Mouse (Mus musculus): ENCODE results near the gene Hist1h2bh. TPM values are rescaled to one million over a fixed set of nuclear protein-coding genes. Genes with fewer than 3 reads are reported as not detected.
"Not testable (repeated sequence)": the region's sequence is repeated elsewhere in the genome, so short reads cannot be mapped to it uniquely, and the experiment has no call there.

The Hist1h2bh gene
- polyA plus RNA-seq (2016; fragmentation: Nextera tagmentation; extraction: Ambion mirVana) = 0.22 and 0.73 TPM in 2 replicates

GRCm38 (mm10) chr13:23542999-23543607, at the start of gene Hist1h2bh:
Hist1h2bh (minus strand) TSS chr13:23543392.
- peak; percentile 92 for DNase-seq (ENCODE audit: low spot score)
- WGBS = under 1% methylated on average over 38 of the region's 42 CpGs
- Histone ChIP-seq H3K27ac (peak within 1 kb of the TSS; percentile 93), H3K4me3 (peak within 1 kb of the TSS; percentile 59)
- H3K27me3 ChIP-seq (ENCODE audit: insufficient read depth, poor library complexity, severe bottlenecking); H3K36me3 ChIP-seq; H3K9me3 ChIP-seq; H3K4me1 ChIP-seq: not testable (repeated sequence)

DNA sequence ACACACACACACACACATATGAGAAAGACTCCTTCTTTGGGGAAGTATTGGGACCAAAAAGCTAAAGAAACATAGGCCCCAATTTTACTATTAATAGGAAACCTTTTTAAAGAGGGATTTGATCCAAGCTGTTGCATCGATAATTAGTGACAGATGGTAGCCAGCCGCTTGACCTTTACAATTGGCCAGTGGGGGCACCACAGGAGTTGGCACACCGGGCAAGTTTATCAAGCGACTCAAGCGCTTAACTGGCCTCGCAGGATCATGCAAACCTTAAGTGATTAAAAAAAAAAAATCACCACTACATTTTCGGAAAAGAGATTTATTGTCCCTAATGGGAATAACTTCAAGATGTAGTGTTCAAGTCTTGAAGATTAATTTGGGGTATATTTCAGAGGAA, 49.4 kb upstream of the Hist1h2bh start:
- 85% methylated on average over 7 of the region's 7 CpGs for WGBS
- DNase-seq (ENCODE audit: low spot score) = no peak
- Histone ChIP-seq H3K27ac (0 out of 2 replicates have a peak overlapping the region, but pooled peaks have one; percentile 12), H3K27me3 (ENCODE audit: insufficient read depth, poor library complexity, severe bottlenecking) (no peaks in the 10 kb centered on the region), H3K4me3 (no peak overlapping the region), H3K4me1 (peaks cover 8% of the 10 kb centered on the region; the same call in 1 of the 2 replicates), H3K9me3 (no peaks in the 10 kb centered on the region), H3K36me3 (no peaks in the 10 kb centered on the region)

DNA sequence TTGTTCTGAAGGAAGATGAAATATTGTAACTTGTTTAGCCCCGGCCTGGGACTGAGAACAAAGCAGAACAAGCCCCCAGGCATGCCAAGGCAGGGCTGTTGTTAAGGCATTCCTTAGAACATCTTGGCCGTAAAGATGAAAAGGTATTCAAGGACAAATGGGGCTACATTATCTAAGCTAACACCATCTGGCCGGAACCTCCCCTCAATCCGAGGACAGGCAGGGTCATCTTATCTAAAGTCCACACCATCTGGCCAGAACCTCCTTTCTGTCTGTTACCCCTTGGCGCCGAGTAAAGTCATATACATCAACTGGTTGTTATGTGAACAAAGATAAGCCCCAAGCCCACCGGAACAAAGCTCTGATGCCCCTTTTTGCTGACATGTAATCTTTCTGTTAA, 48.7 kb upstream of the Hist1h2bh start:
- not testable (repeated sequence) for H3K27ac ChIP-seq; H3K9me3 ChIP-seq; H3K27me3 ChIP-seq (ENCODE audit: insufficient read depth, poor library complexity, severe bottlenecking); DNase-seq (ENCODE audit: low spot score); H3K36me3 ChIP-seq; H3K4me3 ChIP-seq
- H3K4me1 ChIP-seq = peaks cover 11% of the 10 kb centered on the region
- WGBS = 73% methylated on average over 7 of the region's 7 CpGs

GRCm38 (mm10) chr13:23591206-23591605, 48.0 kb upstream of the Hist1h2bh start:
- Histone ChIP-seq H3K27me3 (ENCODE audit: insufficient read depth, poor library complexity, severe bottlenecking) (no peaks in the 10 kb centered on the region), H3K4me1 (peaks cover 15% of the 10 kb centered on the region), H3K4me3 (no peak overlapping the region), H3K27ac (no peak overlapping the region), H3K9me3 (no peaks in the 10 kb centered on the region), H3K36me3 (no peaks in the 10 kb centered on the region)
- no peak for DNase-seq (ENCODE audit: low spot score)
- 89% methylated on average over 7 of the region's 7 CpGs for WGBS

DNA sequence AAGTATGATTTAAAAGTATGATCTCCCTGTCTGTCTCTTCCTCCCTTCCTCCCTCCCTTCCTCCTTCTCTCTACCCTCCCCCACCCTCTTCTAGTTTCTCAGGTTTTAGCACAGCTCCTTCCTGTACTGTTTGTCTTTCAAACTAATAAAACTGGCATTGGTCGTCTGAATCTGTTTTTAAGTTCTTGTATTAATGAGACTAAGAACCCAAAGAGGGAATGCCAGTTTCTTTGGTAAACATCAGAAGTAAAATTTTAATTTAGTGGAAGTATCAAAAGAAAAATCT, 43.7 kb upstream of the Hist1h2bh start:
- Histone ChIP-seq H3K4me3 (peak overlapping the region; percentile 59), H3K27me3 (ENCODE audit: insufficient read depth, poor library complexity, severe bottlenecking) (no peaks in the 10 kb centered on the region), H3K27ac (peak overlapping the region; percentile 93), H3K9me3 (no peaks in the 10 kb centered on the region), H3K36me3 (no peaks in the 10 kb centered on the region), H3K4me1 (peaks cover 15% of the 10 kb centered on the region)
- DNase-seq (ENCODE audit: low spot score) = no peak
- 13% methylated on average over 1 of the region's 1 CpGs for WGBS

- peaks cover 17% of the 10 kb centered on the region for H3K4me1 ChIP-seq
- peak overlapping the region; percentile 93 for H3K27ac ChIP-seq
- H3K27me3 ChIP-seq (ENCODE audit: insufficient read depth, poor library complexity, severe bottlenecking) = no peaks in the 10 kb centered on the region
- H3K9me3 ChIP-seq = no peaks in the 10 kb centered on the region
- peak overlapping the region; percentile 59 for H3K4me3 ChIP-seq
- no peaks in the 10 kb centered on the region for H3K36me3 ChIP-seq
- DNase-seq (ENCODE audit: low spot score) = no peak
- WGBS = 4% methylated on average over 22 of the region's 22 CpGs
Observed at GRCm38 (mm10) chr13:23586099-23586939, 43.1 kb upstream of the Hist1h2bh start.

DNA sequence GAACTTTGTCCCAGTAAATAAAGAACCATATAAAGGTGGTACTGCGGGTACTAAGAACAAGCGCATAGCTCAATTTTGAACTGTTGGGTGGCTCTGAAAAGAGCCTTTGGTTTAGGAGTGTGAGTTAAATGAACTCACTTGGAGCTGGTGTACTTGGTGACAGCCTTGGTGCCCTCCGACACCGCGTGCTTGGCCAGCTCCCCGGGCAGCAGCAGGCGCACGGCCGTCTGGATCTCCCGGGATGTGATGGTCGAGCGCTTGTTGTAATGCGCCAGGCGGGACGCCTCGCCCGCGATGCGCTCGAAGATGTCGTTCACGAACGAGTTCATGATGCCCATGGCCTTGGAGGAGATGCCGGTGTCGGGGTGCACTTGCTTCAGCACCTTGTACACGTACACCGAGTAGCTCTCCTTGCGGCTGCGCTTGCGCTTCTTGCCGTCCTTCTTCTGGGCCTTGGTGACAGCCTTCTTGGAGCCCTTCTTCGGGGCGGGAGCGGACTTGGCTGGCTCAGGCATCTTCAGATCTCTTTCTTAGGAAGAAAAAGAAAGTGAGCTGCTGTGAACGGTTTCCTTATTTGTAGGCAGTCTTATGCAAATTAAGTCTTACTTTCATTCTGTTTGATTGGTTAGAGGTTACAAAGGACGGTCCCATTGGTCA, 42.4 kb upstream of the Hist1h2bh start:
- not testable (repeated sequence) for H3K27me3 ChIP-seq (ENCODE audit: insufficient read depth, poor library complexity, severe bottlenecking); H3K36me3 ChIP-seq; H3K9me3 ChIP-seq
- under 1% methylated on average over 28 of the region's 36 CpGs for WGBS
- peak; percentile 91 for DNase-seq (ENCODE audit: low spot score)
- Histone ChIP-seq H3K4me3 (peak overlapping the region; percentile 59), H3K27ac (peak overlapping the region; percentile 93), H3K4me1 (peaks cover 17% of the 10 kb centered on the region)

DNA sequence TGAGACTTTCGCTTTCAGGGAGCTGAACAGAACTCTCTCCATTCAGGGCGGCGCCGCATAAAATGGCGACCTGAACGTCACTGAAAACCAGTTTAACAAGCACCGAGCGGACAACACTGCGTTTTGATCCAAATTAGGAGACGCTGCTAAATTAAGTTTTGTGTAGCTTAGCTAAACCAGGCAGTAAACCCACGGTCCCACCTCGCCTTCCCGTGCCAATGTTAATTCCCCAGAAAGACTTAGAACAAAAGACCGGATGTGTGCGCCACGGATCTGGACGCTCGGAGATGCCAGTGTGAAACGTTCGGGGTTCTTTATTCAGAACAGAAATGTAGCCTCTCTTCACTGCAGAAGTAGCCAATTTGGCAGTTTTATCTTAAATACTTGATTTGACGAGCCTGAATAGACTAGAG, 41.8 kb upstream of the Hist1h2bh start:
- DNase-seq (ENCODE audit: low spot score) = peak; percentile 81
- peaks cover 17% of the 10 kb centered on the region for H3K4me1 ChIP-seq
- H3K9me3 ChIP-seq = no peaks in the 10 kb centered on the region
- H3K4me3 ChIP-seq = peak overlapping the region; percentile 59
- peak overlapping the region; percentile 91 for H3K27ac ChIP-seq
- no peaks in the 10 kb centered on the region for H3K27me3 ChIP-seq (ENCODE audit: insufficient read depth, poor library complexity, severe bottlenecking)
- WGBS = under 1% methylated on average over 21 of the region's 21 CpGs
- H3K36me3 ChIP-seq = no peaks in the 10 kb centered on the region

- no peaks in the 10 kb centered on the region for H3K9me3 ChIP-seq
- DNase-seq (ENCODE audit: low spot score) = no peak
- H3K27me3 ChIP-seq (ENCODE audit: insufficient read depth, poor library complexity, severe bottlenecking) = no peaks in the 10 kb centered on the region
- peak overlapping the region; percentile 59 for H3K4me3 ChIP-seq
- H3K27ac ChIP-seq = peak overlapping the region; percentile 91
- H3K4me1 ChIP-seq = peaks cover 17% of the 10 kb centered on the region
- H3K36me3 ChIP-seq = no peaks in the 10 kb centered on the region
Observed at GRCm38 (mm10) chr13:23584331-23584730, 41.1 kb upstream of the Hist1h2bh start.

DNA sequence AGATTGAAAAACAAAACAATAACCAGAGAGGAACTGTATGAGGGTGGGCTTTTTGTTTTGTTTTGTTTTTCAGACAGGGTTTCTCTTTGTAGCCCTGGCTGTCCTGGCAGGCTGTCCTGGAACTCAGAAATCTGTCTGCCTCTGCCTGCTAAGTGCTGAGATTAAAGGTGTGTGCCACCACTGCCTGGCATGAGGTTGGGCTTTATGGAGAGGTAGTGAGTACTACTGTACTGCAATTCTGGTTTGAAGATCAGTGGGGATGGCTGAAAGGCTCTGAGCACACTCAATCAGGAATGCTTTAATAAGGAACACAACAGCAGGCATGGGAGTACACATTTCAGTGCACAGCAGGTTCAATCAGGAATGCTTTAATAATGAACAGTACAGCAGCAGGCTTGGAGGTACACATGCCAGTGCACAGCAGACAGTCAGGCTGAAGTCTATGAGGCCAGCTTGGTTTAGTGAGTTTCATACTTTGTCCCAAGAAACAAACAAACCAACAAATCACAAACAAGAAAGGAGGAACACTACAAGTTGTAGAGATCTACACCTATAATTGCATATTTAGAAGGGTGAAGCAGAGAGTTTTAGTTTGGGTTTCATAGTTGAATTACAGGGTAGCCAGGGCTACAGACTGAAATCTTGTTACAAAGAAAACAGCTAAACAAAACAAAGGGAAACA, 40.3 kb upstream of the Hist1h2bh start:
- no peak for DNase-seq (ENCODE audit: low spot score)
- H3K4me3 ChIP-seq = no peak overlapping the region
- no peaks in the 10 kb centered on the region for H3K9me3 ChIP-seq
- no peaks in the 10 kb centered on the region for H3K27me3 ChIP-seq (ENCODE audit: insufficient read depth, poor library complexity, severe bottlenecking)
- H3K36me3 ChIP-seq = no peaks in the 10 kb centered on the region
- H3K27ac ChIP-seq = peak overlapping the region; percentile 81
- peaks cover 17% of the 10 kb centered on the region for H3K4me1 ChIP-seq

GRCm38 (mm10) chr13:23582219-23583056, 39.2 kb upstream of the Hist1h2bh start:
- DNase-seq (ENCODE audit: low spot score) = no peak

More at GRCm38 (mm10) chr13:23582219-23583056, 39.2 kb upstream of the Hist1h2bh start:
- H3K4me1 ChIP-seq = peaks cover 17% of the 10 kb centered on the region
- H3K4me3 ChIP-seq = peak overlapping the region; percentile 58
- H3K27ac ChIP-seq = peak overlapping the region; percentile 81
- H3K27me3 ChIP-seq (ENCODE audit: insufficient read depth, poor library complexity, severe bottlenecking) = no peaks in the 10 kb centered on the region
- no peaks in the 10 kb centered on the region for H3K9me3 ChIP-seq
- H3K36me3 ChIP-seq = no peaks in the 10 kb centered on the region
- WGBS = 10% methylated on average over 6 of the region's 6 CpGs
